Mouse (Mus musculus) neutrophil, adult 59 days (primary cell): ENCODE measurements around the gene Saxo2. TPM values are rescaled to one million over a fixed set of nuclear protein-coding genes. Genes with fewer than 3 reads are reported as not detected.

ENCODE experiments used
- total RNA-seq, 2 experiments: library from RNA; stranded (reverse); gene quantifications; 1 replicate in 1 of 2; 2 replicates in 1 of 2; pipeline ENCODE4 v1.2.4; 2023

Saxo2 gene
- total RNA-seq, result under 1 TPM in 1 of 2 experiments, not detected in 1; 0.71 TPM

GRCm38 (mm10) chr7:82648353-82649080 is at the start of gene Saxo2, which contains the start of gene Efl1:
Gene Saxo2 (minus strand): TSS chr7:82648528.
Gene Efl1 (plus strand): TSS chr7:82648614.

Other genes starting within 250 kb of the Saxo2 start
- 10 to 100 TPM; 13.1 to 13.5 TPM for gene Efl1, start 86 bp upstream of the Saxo2 start, total RNA-seq
- gene Mex3b, start 218.8 kb upstream of the Saxo2 start, total RNA-seq, result 1 to 10 TPM; 1.9 to 2.8 TPM